Mouse (Mus musculus): Measurements from ENCODE around the gene Fblim1.
A peak's percentile ranks its signal among the peaks of the same experiment; 100 is the strongest.
"Not testable (repeated sequence)": the region's sequence is repeated elsewhere in the genome, so short reads cannot be mapped to it uniquely, and the experiment has no call there.

Gene Fblim1

GRCm38 (mm10) chr4:141567174-141567573, 38.7 kb downstream of the Fblim1 start:
- not testable (repeated sequence) for DNase-seq (ENCODE audit: low read depth)

DNA sequence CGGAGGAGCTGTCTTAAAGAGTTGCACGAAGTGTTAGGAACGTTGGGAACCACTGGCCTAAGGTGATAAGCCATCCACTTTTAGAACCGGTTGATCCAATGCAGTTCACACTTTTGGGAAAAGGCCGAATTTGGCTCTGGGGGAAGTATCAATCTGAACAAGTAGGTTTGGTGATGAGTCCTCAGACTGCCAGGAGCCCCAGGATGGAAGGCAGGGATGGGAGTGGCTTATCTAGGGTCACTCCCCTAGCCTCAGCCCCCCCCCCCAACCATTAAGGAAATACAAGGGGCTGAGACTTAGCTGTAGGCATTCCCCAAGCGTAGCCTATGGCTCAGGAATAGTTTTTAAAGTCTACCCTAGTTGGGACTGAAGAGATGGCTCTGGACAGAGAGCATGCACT, 39.7 kb downstream of the Fblim1 start:
- no peak for DNase-seq (ENCODE audit: low read depth)

- no peak for DNase-seq (ENCODE audit: low read depth)
Measured at GRCm38 (mm10) chr4:141565325-141565724, 40.6 kb downstream of the Fblim1 start.

DNA sequence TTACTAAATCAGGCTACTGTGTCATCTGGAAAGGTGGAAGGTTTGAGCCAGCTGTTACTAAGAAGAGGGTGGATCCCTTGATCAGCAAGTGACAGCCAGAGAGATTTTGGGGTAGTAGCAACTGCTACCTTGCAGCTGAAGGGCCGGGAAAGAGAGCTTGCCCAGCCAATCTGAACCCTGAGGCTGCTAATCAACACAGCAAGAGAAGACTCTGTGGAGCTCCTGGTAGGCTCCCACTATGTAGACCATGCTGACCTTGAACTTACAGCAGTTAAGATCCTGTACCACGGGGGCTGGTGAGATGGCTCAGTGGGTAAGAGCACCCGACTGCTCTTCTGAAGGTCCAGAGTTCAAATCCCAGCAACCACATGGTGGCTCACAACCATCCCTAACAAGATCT, 41.2 kb downstream of the Fblim1 start:
- DNase-seq (ENCODE audit: low read depth) = no peak

DNA sequence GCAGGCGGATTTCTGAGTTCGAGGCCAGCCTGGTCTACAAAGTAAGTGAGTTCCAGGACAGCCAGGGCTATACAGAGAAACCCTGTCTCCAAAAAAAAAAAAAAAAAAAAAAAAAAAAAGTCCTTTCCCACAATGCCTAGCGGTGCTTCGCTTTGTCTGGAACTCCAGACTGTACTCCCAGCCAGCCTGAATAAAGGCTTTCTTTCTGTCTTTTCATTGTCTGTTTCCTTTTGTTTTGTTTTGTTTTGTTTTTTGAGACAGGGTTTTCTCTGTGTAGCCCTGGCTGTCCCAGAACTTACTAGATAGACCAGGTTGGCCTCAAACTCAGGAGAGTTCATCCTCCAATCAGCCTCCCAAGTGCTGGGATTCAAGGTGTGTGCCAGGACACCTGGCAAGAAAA, 41.7 kb downstream of the Fblim1 start:
- DNase-seq (ENCODE audit: low read depth) = no peak

- DNase-seq (ENCODE audit: low read depth) = no peak
Measured at GRCm38 (mm10) chr4:141562281-141562680, 43.6 kb downstream of the Fblim1 start.

GRCm38 (mm10) chr4:141561331-141561919, 44.5 kb downstream of the Fblim1 start:
- DNase-seq (ENCODE audit: low read depth) = not testable (repeated sequence)

DNA sequence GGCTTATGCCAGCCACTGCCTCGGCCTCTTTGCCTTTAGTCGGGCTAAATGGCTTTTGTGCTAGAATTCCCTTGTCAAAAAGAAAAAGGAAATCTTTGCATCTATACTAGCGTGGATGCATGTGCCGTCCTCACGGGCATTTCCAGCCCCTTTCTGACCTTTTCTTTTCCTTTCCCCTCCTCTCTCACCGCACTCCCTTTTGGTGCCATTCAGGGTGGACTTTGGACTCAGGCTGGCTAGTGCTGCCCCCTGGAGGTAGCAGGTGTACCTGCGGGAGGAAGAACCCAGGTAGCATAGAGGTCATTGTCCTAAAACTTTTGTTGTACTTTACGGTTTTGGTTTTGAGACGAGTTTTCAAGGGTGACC, 46.0 kb downstream of the Fblim1 start:
- peak; percentile 74 for DNase-seq (ENCODE audit: low read depth)

DNA sequence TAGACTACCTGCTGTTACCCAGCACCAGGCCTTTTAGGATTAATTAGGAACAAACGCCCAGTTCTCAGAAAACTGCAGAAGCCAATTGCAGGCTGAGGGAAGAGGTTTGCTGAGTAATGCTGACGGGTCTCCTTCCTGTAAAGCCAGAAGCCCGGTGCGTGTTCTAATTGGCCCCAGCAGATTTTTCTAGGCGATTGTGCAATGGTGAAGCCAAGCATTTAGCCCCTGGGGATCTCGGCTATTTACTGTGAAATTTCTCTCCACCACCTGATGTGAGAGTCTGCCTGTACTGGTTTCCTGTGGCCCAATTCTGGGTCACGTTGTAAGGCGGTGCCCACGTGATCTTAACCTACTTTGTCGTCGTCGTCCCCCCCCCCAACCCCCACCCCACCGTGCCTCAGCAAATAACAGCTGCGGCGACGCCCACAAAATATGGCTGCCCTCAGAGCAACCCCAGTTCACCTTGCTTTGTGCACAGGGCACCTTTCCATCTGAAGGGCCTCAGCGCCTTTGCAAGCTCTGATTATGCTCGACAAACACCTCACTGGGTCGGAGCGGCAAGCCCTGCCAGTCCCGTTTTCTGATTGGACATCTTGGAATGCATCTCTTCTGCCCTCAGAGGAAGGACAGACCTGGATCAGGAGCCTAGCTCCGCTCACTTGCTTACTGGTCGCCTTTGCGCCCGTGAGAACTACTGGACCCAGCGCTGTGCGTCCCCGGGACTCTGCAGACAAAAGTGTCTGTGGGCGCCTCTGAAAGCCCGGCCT, 46.6 kb downstream of the Fblim1 start:
- peak; percentile 87 for DNase-seq (ENCODE audit: low read depth)

- no peak for DNase-seq (ENCODE audit: low read depth)
Measured at GRCm38 (mm10) chr4:141558658-141559057, 47.2 kb downstream of the Fblim1 start.

DNA sequence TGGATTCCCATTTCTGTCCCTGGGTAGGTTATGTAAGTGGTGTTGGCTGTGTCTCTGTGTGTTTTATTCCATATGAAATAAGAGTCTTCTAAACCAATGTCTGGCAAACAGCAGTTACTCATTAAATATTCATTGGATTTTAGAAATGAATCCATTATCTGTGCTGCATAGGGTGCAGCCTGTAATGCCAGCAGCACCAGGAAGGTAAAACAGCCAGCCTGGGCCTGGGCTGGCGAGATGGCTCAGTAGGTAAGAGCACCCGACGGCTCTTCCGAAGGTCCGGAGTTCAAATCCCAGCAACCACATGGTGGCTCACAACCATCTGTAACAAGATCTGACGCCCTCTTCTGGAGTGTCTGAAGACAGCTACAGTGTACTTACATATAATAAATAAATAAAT, 49.7 kb downstream of the Fblim1 start:
- not testable (repeated sequence) for DNase-seq (ENCODE audit: low read depth)

- not testable (repeated sequence) for DNase-seq (ENCODE audit: low read depth)
Measured at GRCm38 (mm10) chr4:141554255-141554865, 51.5 kb downstream of the Fblim1 start.

DNA sequence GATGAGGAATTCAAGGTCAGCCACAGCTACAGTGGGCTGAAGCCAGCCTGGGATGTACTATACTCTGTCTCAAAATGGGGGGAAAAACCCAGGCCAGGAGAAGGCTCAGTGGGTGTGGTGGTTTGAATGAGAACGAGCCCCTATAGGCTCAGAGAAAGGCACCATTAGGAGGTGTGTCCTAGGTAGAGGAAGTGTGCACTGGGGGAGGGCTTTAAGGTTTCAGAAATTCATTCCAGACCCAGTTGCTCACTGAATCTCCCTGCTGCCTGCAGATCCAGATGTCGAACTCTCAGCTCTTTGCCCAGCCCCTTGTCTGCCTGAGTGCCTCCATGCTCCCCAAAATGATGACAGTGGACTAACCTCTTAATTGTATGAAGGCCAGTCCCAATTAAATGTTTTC, 53.4 kb downstream of the Fblim1 start:
- DNase-seq (ENCODE audit: low read depth) = peak; percentile 55

DNA sequence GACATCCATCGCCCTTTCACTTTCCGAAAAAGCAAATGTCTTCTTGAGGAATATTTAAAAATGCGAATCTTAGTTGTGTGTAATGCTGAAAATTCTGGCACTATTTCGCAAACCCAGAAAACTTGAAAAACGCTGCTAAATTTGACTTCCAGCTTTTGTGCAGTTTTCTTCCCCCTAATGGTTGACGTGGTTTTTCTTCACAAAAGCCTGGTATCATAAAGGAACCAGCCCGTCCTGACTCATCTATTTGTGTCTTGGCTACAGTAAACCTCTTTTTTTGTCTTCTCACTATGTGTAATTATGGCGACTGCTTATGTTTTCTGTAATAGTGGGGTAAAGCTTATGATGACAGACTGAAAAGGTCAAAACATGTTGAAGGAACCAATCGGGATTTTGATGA, 58.6 kb downstream of the Fblim1 start:
- DNase-seq (ENCODE audit: low read depth) = no peak

- peak; percentile 72 for DNase-seq (ENCODE audit: low read depth)
Measured at GRCm38 (mm10) chr4:141546334-141547200, 59.3 kb downstream of the Fblim1 start.

- peak; percentile 97 for DNase-seq (ENCODE audit: low read depth)
Measured at GRCm38 (mm10) chr4:141545743-141546333, 60.1 kb downstream of the Fblim1 start.

- DNase-seq (ENCODE audit: low read depth) = no peak
Measured at GRCm38 (mm10) chr4:141545071-141545742, 60.7 kb downstream of the Fblim1 start.

GRCm38 (mm10) chr4:141544536-141544935, 61.4 kb downstream of the Fblim1 start:
- no peak for DNase-seq (ENCODE audit: low read depth)

DNA sequence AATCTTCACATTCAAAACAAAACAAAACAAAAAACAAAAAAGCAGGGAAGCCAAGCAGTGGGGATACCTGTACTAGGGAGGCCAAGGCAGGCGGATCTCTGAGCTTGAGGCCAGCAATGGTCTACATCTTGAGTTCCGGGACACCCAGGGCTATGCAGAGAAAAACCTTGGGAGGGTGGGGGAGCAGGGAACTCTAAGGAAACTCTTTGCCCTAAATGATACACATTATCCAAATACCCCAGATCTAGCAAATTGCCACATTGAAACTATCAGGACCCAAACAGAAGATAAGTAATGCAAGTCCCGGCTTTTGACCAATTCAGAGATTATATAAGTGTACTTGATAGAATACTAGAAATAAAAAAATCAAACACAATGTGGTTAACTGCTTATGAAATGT, 62.3 kb downstream of the Fblim1 start:
- no peak for DNase-seq (ENCODE audit: low read depth)

DNA sequence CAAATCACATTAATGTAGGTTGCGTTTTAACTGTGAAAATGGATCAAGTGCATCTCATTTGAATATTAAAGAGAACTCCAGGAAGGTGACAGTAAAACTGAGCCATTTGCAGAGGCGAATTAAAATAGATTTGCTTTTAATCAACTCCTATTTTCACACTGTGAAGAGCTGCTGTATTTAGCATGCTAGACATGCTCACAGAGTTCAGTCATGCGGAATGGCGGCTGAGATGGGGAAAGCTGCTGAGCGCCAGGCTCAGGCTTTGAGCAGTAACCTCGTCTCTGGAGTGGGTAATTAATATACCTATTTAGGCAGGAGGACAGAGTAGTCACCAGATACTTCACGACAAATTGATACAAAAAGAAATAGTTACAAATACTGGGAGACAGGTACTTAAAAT, 64.0 kb downstream of the Fblim1 start:
- no peak for DNase-seq (ENCODE audit: low read depth)

- no peak for DNase-seq (ENCODE audit: low read depth)
Measured at GRCm38 (mm10) chr4:141540844-141541243, 65.1 kb downstream of the Fblim1 start.
